Mouse (Mus musculus) layer of hippocampus, adult 8-10 months (tissue): ENCODE data around the gene Snapin. TPM values are rescaled to one million over a fixed set of nuclear protein-coding genes. Genes with fewer than 3 reads are reported as not detected.

ENCODE experiments used
- DNase-seq, 2 experiments: peaks; one replicate each; pipeline ENCODE4 v3.0.0; 2022; ENCODE audit warnings: low spot score in 2 of 2
- total RNA-seq, 4 experiments: library from RNA; stranded (reverse); gene quantifications; 2 replicates each; pipeline ENCODE4 v1.2.4; 2022

Snapin gene
- 10 to 100 TPM; 54.7 to 68.9 (median 63.0) TPM for total RNA-seq

GRCm38 (mm10) chr3:90490696-90491256, at the start of gene Snapin:
Snapin (minus strand) TSS chr3:90491033.
- DNase-seq: peak; percentile 90 to 96

GRCm38 (mm10) chr3:90537905-90538296, 47.1 kb upstream of the Snapin start:
- no peak for DNase-seq

- DNase-seq: peak in 1 of 2 experiments; percentile 48
These were observed 46.5 kb upstream of the Snapin start, which contains the start of gene S100a16 for GRCm38 (mm10) chr3:90537141-90537904. S100a16 (plus strand) TSS chr3:90537254.

GRCm38 (mm10) chr3:90535446-90535845, 44.6 kb upstream of the Snapin start:
- DNase-seq: no peak

- no peak for DNase-seq
These were observed 40.9 kb upstream of the Snapin start for GRCm38 (mm10) chr3:90531713-90532112.

- DNase-seq: no peak
These were observed 36.5 kb upstream of the Snapin start for GRCm38 (mm10) chr3:90527291-90527873.

- DNase-seq: no peak
These were observed 35.7 kb upstream of the Snapin start, which contains the start of gene S100a14 for GRCm38 (mm10) chr3:90526580-90526979. S100a14 (plus strand) TSS chr3:90526856.

GRCm38 (mm10) chr3:90526076-90526475, 35.2 kb upstream of the Snapin start:
- DNase-seq: no peak

- DNase-seq: peak; percentile 55 to 63
These were observed 34.6 kb upstream of the Snapin start for GRCm38 (mm10) chr3:90525421-90525820.

- no peak for DNase-seq
These were observed 26.9 kb upstream of the Snapin start for GRCm38 (mm10) chr3:90517711-90518110.

- DNase-seq: no peak
These were observed 25.0 kb upstream of the Snapin start for GRCm38 (mm10) chr3:90515789-90516188.

GRCm38 (mm10) chr3:90515242-90515641, 24.4 kb upstream of the Snapin start:
- no peak for DNase-seq

- no peak for DNase-seq
These were observed 23.9 kb upstream of the Snapin start for GRCm38 (mm10) chr3:90514691-90515090.

- DNase-seq: peak; percentile 36 to 54
These were observed 23.2 kb upstream of the Snapin start, which contains the start of the genes S100a1 and S100a13 for GRCm38 (mm10) chr3:90513796-90514590. S100a1 (minus strand) TSS chr3:90514392. S100a13 (plus strand) TSS chr3:90514435.

- DNase-seq: no peak
These were observed 22.3 kb upstream of the Snapin start for GRCm38 (mm10) chr3:90512948-90513642.

- no peak for DNase-seq
These were observed 21.4 kb upstream of the Snapin start for GRCm38 (mm10) chr3:90512276-90512675.

GRCm38 (mm10) chr3:90509747-90510123, 18.9 kb upstream of the Snapin start:
- no peak for DNase-seq

- peak; percentile 98 to 99 for DNase-seq
These were observed 18.3 kb upstream of the Snapin start, which contains the start of gene Chtop for GRCm38 (mm10) chr3:90508950-90509746. Chtop (minus strand) TSS chr3:90509498.

- DNase-seq: no peak
These were observed 17.6 kb upstream of the Snapin start for GRCm38 (mm10) chr3:90508287-90508949.
